8 mouse cellular contexts compared by ENCODE assay signal in the genomic region with DNA sequence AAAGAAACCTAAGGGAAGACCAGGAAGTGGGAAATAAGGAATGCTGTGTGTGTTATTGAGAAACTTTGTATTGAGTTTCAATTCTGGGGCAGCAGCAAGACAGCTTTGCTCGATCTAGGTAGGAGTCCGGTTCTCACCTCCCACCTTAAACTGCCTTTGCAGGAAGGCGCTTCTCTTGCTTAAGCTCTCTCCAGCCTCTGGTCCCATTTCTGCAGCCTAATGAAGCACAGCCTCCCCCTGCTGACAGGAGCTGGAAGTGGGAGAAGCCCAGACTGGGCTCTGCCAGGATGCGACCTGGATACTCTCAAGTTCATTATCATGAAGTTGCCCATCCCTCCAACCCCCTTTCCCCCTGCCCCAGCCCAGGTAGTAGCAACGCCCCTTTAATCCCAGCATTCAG. TPM values are rescaled to one million over a fixed set of nuclear protein-coding genes. Genes with fewer than 3 reads are reported as not detected.
A peak's percentile ranks its signal among the peaks of the same experiment; 100 is the strongest.
DNase-seq lines count a peak whose midpoint lies in the region; ATAC-seq and TF ChIP-seq lines count a peak whose summit lies in the region.

No protein-coding gene starts in this region.

- H3K79me3 ChIP-seq in C2C12 (ENCODE audit: low read depth), result no peaks in the 10 kb centered on the region

- no peak overlapping the region for H3ac ChIP-seq in C2C12 (ENCODE audit: control insufficient read depth, insufficient read length, low read depth)

- peaks cover 76% of the 10 kb centered on the region for H3K27me3 ChIP-seq in C2C12 (ENCODE audit: control insufficient read depth, insufficient read depth, insufficient read length)
- peaks cover 86% of the 10 kb centered on the region for H3K27me3 ChIP-seq in midbrain, embryonic 12.5 days
- peaks cover 62% of the 10 kb centered on the region for H3K27me3 ChIP-seq in stomach, embryonic 15.5 days (replicated peaks)

- peaks cover 16% of the 10 kb centered on the region for H3K4me1 ChIP-seq in midbrain, embryonic 12.5 days
- H3K4me1 ChIP-seq in stomach, embryonic 15.5 days, result peaks cover 15% of the 10 kb centered on the region

- WGBS in midbrain, embryonic 12.5 days, result 9% methylated on average over 5 of the region's 5 CpGs
- WGBS in stomach, embryonic 15.5 days, result 11% methylated on average over 5 of the region's 5 CpGs

- no peak overlapping the region for H3K27ac ChIP-seq in midbrain, embryonic 12.5 days (replicated peaks)
- H3K27ac ChIP-seq in stomach, embryonic 15.5 days, result no peak overlapping the region

- no peak overlapping the region for H3K9ac ChIP-seq in midbrain, embryonic 12.5 days (replicated peaks)
- H3K9ac ChIP-seq in stomach, embryonic 15.5 days, result no peak overlapping the region

- H3K4me2 ChIP-seq in midbrain, embryonic 12.5 days (replicated peaks), result no peak overlapping the region
- no peak overlapping the region for H3K4me2 ChIP-seq in stomach, embryonic 15.5 days

- TF ChIP-seq CTCF in C2C12 (IDR thresholded peaks at IDR 0.05; ENCODE audit: control insufficient read depth, insufficient read depth, insufficient read length), result peak; percentile 49

- intact Hi-C loops in heart, postnatal 10 days (cut with DNase I), result loop anchor here (1.0 to 5.0 kb wide), 2 partner anchors 66 to 162 kb away; no protein-coding TSS in a partner anchor

- H3K36me3 ChIP-seq in C2C12 (ENCODE audit: control insufficient read depth, insufficient read depth), result no peaks in the 10 kb centered on the region
- H3K36me3 ChIP-seq in midbrain, embryonic 12.5 days, result no peaks in the 10 kb centered on the region
- no peaks in the 10 kb centered on the region for H3K36me3 ChIP-seq in stomach, embryonic 15.5 days

- no peak overlapping the region for H3K4me3 ChIP-seq in C2C12 (ENCODE audit: insufficient read depth, poor library complexity, severe bottlenecking)
- no peak overlapping the region for H3K4me3 ChIP-seq in midbrain, embryonic 12.5 days
- H3K4me3 ChIP-seq in stomach, embryonic 15.5 days (replicated peaks), result no peak overlapping the region

- 0 out of 2 replicates have a peak, but pooled peaks have one; percentile 38 for ATAC-seq in midbrain, embryonic 12.5 days (ENCODE audit: low FRiP score, low read depth)
- ATAC-seq in stomach, embryonic 15.5 days (ENCODE audit: insufficient read depth, low FRiP score, low read depth), result 0 out of 2 replicates have a peak, but pooled peaks have one; percentile 12
- no peak for ATAC-seq in granulocyte monocyte progenitor cell, adult 5-6 weeks (replicated peaks; ENCODE audit: poor library complexity, severe bottlenecking)

- no peaks in the 10 kb centered on the region for H3K9me3 ChIP-seq in midbrain, embryonic 12.5 days
- H3K9me3 ChIP-seq in stomach, embryonic 15.5 days, result no peaks in the 10 kb centered on the region

- no peaks in the 10 kb centered on the region for H3K79me2 ChIP-seq in C2C12 (ENCODE audit: control insufficient read depth, insufficient read depth)

- peak; percentile 82 for DNase-seq in ZHBTc4 (ENCODE audit: low read depth, low spot score)
- peak; percentile 67 for DNase-seq in embryo, embryonic 9.5 days (ENCODE audit: extremely low spot score)
- peak; percentile 73 to 78 for DNase-seq in heart, postnatal 10 days
- peak; percentile 61 to 84 for DNase-seq in layer of hippocampus, postnatal 25 days (ENCODE audit: extremely low spot score in 1 of 2, low spot score in 1 of 2)

TF ChIP-seq in C2C12, 6 proteins besides CTCF, POLR2A, EP300 and RAD21:
- TF ChIP-seq CEBPB (IDR thresholded peaks at IDR 0.05; ENCODE audit: low read depth), result no peak
- no peak for TF ChIP-seq MYOD1 (IDR thresholded peaks at IDR 0.05; ENCODE audit: control insufficient read depth, insufficient read length, low read depth)
- TF ChIP-seq MYOG (IDR thresholded peaks at IDR 0.05; ENCODE audit: control insufficient read depth, extremely low read depth, insufficient read length), result no peak
- TF ChIP-seq FOSL1 (IDR thresholded peaks at IDR 0.05; ENCODE audit: insufficient read depth, low read length, poor library complexity, severe bottlenecking), result no peak
- no peak for TF ChIP-seq MAX (IDR thresholded peaks at IDR 0.05)

RNA-seq across cellular contexts. Expression of gene Lingo1, which starts 1.6 kb away (rescaled TPM):
- 0.37 TPM for polyA plus RNA-seq in C2C12 (2012; fragmentation: generic; extraction: Trizol)
- total RNA-seq in heart, postnatal 10 days (2021), result 1 to 10 TPM; 2.1 to 2.3 TPM
- total RNA-seq in layer of hippocampus, postnatal 25 days (2021), result 100 to 1,000 TPM; 263 to 279 TPM
- polyA plus RNA-seq in midbrain, embryonic 12.5 days (2016; fragmentation: Nextera tagmentation; extraction: Ambion mirVana), result 19.6 and 21.0 TPM in 2 replicates
- polyA plus RNA-seq in stomach, embryonic 15.5 days (2015; fragmentation: Nextera tagmentation; extraction: Ambion mirVana), result 2.8 and 3.0 TPM in 2 replicates
- not detected in 2 replicates for total RNA-seq in granulocyte monocyte progenitor cell, adult 5-6 weeks (2014; fragmentation: Nextera tagmentation)
- not detected in 2 replicates for total RNA-seq in granulocyte monocyte progenitor cell, adult 5-6 weeks (2017)

Comparison
In these comparisons a context has a peak if more than half of its experiments do, and no peak if none do; other contexts are left out.
1. RNA of gene Lingo1, which starts 1.6 kb away (total RNA-seq): 263 to 279 TPM in layer of hippocampus, postnatal 25 days; 2.1 to 2.3 TPM in heart, postnatal 10 days and not detected in granulocyte monocyte progenitor cell, adult 5-6 weeks; every median in the first group is over 10 times any median in the second.
2. Peak in every context shown above with its lines, with median percentiles within 50 percentile points of each other: DNase-seq.